Mouse (Mus musculus) liver, adult 2 months (tissue): ENCODE data around the gene Abi3.

Experiments
- CTCF ChIP-seq: fragments of 200-500 bp; IDR thresholded peaks from 2 replicates; pipeline ENCODE4 v1.5.1; 2011; ENCODE audit warnings: low read depth, low read length, control low read depth
- POLR2A ChIP-seq: fragments of 200-500 bp; IDR thresholded peaks from 2 replicates; pipeline ENCODE4 v1.6.1; 2011; ENCODE audit warnings: low read length, control low read depth; ENCODE audit not compliant: insufficient read depth; ENCODE audit errors: extremely low read depth

GRCm38 (mm10) chr11:95850898-95851297 lies 8.6 kb upstream of the Abi3 start:
- TF ChIP-seq CTCF (no peak), POLR2A (no peak)
